Mouse (Mus musculus) layer of hippocampus, adult 11-12 months (tissue): ENCODE results near the gene Ccdc191.
A peak's percentile ranks its signal among the peaks of the same experiment; 100 is the strongest.

Experiments used
- DNase-seq: peaks from one replicate; pipeline ENCODE4 v3.0.0; 2022; ENCODE audit warnings: low spot score

Gene Ccdc191

GRCm38 (mm10) chr16:43931502-43931901, 41.9 kb downstream of the Ccdc191 start:
- DNase-seq = peak; percentile 28

GRCm38 (mm10) chr16:43932319-43932718, 42.7 kb downstream of the Ccdc191 start:
- DNase-seq = no peak

GRCm38 (mm10) chr16:43933041-43933440, 43.4 kb downstream of the Ccdc191 start:
- no peak for DNase-seq

DNA sequence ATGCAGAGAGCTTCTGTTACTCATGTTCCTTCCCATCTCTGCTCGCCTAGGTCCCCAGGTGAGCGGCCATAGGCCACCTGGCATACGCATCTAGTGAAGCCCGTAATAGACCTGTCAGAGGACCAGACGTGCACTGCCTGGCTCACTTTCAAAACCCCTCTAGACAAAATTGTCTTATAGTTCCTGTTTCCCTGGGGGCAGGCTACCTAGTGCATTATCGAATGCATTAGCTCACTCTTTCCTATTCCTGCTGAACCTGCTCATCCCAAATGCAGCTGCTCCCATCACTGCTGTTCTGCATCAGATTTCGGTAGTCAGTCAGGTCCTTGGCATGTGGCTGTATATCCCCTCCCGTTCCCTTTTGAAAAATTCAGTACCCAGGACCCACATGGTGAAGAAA, 45.3 kb downstream of the Ccdc191 start:
- no peak for DNase-seq

DNA sequence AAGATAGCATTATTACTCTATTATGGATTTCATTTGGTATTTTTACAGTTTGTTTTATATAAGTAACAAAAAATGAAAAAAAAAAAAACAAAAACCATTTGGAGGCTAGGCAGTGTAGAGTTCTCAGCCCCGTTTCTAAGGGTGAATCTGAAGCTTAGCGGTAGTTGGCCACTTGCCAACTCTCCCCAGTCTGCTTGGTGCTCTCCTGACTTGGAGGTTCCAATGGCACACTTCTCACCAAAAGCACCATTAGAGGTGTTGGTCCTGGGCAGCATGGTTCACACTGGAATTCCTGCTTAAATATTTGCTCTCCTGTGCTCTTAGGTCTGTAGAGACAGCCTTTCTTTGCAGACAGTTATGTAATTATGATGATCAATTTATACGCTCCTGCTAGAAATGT, 45.8 kb downstream of the Ccdc191 start:
- DNase-seq = no peak

DNA sequence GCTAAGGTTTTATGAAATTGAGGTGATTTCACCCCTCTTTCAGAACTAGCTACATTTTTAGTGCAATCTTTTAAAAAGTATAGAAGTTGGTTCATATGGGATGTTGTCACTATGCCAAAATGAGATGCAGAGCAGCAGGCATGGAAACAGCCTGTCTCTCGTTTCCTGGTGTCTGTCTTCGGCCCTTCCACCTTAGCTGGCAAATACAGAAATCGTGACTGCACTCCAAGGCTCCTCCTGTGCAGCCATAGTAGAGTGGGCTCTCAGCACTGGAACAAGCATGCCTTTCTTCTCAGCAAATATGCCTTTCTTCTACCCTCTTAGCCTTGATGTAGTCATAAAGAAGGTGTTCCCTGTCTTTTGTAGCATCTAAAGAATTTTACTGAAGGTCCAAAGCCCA, 46.3 kb downstream of the Ccdc191 start:
- no peak for DNase-seq

- DNase-seq = no peak
Measured at GRCm38 (mm10) chr16:43940846-43941245, 51.2 kb downstream of the Ccdc191 start.

DNA sequence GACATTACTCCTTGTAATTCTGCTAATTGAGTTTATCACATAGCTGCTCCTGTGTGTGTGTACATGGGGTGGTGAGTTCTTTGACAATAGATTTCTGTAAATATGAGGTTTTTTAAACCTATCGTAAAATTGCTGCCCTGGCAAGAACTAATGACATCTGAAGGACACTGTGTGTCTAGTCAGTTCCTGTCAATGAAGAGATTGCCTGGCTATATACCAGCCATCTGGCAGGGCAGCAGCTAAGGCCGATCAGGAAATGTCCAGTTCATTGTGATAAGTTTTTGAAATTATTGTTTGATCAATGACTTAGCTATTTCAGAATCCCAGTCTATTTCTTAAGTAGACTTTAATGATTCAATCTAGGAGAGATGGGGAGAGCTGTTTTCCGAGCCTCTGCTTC, 55.8 kb downstream of the Ccdc191 start:
- no peak for DNase-seq

DNA sequence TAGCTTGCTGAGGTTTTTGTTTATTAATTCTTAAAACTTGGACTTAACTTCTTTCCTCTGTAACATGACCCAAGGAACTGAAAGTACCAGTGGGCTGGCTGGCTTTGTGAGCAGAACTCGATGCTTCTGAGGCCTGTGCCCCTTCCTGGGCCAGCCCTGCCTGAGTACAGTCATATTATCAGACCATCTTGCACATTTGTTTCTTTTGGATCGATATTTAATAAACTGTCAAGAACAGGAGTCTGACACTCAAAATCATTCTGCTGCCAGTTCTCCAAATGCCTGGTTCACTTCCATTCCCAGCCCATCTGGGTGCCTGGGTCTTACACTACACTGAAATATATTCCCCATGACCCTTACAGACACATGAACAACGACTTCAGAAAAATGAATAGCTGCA, 56.3 kb downstream of the Ccdc191 start:
- DNase-seq = no peak

GRCm38 (mm10) chr16:43951591-43951990, 62.0 kb downstream of the Ccdc191 start:
- DNase-seq = no peak

- DNase-seq = no peak
Measured at GRCm38 (mm10) chr16:43954913-43955312, 65.3 kb downstream of the Ccdc191 start.

- DNase-seq = no peak
Measured at GRCm38 (mm10) chr16:43958038-43958437, 68.4 kb downstream of the Ccdc191 start.

GRCm38 (mm10) chr16:43963291-43963690, 73.7 kb downstream of the Ccdc191 start:
- no peak for DNase-seq

GRCm38 (mm10) chr16:43963780-43964179, 74.2 kb downstream of the Ccdc191 start:
- DNase-seq = no peak

- DNase-seq = no peak
Measured at GRCm38 (mm10) chr16:43965781-43966389, 76.3 kb downstream of the Ccdc191 start.

DNA sequence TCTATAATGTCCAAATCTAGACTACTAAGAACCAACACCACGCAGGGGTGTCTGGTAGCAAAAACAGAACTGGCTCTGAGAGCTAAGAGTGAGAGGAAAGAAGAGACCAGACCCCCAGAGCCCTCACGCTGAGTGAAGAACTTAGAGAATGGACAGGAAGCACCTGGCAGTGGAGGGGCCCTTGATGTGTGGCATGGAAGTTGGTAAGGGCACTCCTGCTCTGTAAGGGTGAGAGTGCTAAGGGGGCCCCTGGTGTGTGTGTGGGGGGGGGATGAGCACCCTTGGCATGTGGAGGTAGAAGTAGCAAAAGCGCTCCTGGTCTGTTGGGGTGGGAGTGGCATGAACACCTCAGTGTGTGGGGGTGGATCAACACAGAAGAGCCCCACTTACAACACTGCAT, 80.8 kb downstream of the Ccdc191 start:
- no peak for DNase-seq

DNA sequence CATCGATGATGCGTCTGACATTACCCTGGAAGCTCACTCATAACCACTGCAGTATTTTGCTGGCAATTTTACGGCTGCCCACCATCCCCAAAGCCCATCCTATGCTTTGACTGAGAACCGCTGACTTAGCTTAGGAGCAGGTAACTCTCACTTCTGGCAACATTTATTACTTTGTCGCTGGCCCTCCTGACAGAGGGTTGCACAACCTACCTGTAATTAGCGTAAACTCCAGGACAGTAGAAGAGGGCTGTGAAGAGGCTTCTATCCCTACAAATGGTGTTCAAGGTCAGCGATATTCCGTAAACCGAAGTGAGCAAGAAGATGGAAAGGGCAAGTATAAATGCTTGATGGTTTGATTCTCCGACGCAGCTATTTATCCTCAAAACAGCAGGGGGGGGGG, 81.6 kb downstream of the Ccdc191 start:
- no peak for DNase-seq

GRCm38 (mm10) chr16:43971741-43972140, 82.1 kb downstream of the Ccdc191 start:
- DNase-seq = no peak

GRCm38 (mm10) chr16:43972391-43972790, 82.8 kb downstream of the Ccdc191 start:
- DNase-seq = no peak

GRCm38 (mm10) chr16:43973147-43973546, 83.5 kb downstream of the Ccdc191 start:
- DNase-seq = no peak

DNA sequence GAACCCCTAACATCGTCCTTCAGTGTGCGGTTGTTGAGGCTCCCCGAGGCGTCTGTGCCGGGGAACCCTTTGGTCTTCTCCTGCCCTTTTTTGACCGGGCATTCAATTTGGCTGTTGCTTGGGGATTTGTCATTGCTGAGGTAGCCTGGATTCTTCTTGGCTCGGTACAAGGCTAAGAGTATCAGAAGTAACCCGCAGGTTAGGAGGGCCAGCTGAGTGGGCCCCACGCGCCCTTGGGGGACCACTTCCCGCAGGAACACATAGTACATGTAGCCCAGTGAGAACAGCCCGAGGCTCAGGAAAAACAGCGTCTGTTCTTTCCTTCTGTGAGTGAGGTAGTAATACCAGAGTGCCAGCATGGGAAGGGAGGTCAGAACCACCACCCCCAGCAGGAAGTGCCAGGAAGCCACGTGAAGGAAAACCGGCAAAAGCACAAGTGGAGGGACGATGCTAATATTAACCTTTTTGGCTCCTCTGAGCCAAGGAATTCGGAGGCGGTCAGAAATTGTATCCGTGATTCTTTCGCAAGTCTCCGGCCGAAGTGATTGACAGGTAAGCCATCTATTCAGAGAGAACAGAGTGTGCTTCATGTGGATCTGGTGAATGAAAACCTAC, 84.1 kb downstream of the Ccdc191 start:
- no peak for DNase-seq

- DNase-seq = no peak
Measured at GRCm38 (mm10) chr16:43979010-43979327, 89.4 kb downstream of the Ccdc191 start.

DNA sequence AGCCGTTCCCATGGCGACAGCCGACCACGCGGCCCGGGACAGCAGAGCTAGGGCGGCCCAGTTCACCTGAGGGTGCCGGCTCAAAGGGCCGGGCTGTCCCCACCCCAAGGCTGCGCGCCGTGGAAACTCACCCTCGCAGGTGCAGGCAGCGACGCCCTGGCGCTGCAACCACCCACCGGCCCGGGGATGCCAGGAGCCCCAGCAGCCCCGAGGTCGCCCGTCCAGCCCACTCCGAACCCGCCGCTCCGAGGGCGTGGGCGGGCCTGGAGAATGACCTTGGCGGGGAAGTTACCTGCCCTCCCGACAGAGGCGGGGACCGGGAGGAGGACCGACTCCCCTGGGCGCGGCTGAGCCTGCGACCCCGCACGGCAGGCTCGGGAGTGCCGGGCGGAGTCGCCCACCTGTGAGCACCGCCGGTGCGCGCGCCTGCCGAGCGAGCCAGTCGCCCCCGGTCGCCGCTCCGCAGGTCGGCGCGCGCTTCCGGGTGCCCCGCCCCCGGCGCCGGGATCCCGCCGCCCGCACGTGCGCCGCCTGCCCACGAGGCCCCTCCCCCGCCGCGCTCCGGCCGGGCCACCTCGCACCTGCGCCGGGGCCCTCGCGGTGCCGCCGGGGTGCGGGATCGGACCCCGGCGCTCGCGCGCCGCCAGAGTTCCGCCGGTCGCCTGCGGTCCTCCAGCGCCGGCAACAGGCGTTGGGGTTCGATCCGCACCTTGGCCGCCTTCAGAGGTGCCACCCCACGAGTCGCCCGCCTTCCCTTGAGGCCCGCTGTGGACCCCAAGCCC, 89.9 kb downstream of the Ccdc191 start, which contains the start of gene Zdhhc23:
Gene Zdhhc23, minus strand, starts transcription at position 464 of the 782 bp plus-strand sequence.
- DNase-seq = no peak
